Mouse (Mus musculus): ENCODE data around the gene Trim14.

The Trim14 gene

DNA sequence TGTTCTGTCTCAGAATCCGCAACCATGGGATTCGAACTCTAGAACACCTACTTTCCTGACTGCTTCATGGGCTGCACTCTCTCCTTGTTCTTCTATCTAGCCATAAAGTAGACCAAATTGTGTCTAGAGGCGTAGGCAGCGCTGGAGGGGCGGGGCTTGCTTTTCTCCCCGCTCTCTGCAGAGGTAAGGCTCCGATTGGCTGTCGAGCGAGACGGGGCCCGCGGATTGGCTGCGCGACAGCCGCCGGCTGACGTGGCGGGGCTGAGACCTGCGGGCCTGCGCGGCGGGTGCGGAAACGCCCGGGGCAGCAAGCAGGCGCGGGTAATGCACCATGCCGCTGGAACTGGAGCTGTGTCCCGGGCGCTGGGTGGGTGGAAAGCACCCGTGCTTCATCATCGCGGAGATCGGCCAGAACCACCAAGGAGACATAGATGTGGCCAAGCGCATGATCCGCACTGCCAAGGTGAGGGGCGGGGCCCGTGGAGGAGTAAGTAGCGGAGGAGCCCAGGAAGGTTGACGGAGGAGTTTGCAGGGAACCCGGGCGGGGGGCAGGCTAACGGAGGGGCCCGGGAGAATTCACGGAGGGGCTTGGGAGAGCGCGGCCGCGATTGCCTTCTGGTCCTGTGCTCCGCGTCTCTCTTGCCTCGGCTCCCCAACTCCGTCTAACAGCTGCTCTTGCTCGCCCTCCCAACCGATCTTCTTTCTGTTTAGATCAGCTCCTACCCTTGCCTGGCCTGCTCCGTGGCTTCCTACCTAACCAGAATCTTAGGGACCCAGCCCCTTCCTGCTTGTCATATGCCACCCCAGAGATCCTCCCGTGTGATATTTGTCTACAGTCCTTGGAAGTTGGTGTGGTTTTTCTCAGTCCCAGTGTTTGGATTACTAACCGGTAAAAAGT lies 46.7 kb downstream of the Trim14 start, which contains the start of gene Nans:
Nans (plus strand) TSS at position 221 of the 898 bp plus-strand sequence.
- in situ Hi-C loops (cut with MboI, MseI), result no loop called here

DNA sequence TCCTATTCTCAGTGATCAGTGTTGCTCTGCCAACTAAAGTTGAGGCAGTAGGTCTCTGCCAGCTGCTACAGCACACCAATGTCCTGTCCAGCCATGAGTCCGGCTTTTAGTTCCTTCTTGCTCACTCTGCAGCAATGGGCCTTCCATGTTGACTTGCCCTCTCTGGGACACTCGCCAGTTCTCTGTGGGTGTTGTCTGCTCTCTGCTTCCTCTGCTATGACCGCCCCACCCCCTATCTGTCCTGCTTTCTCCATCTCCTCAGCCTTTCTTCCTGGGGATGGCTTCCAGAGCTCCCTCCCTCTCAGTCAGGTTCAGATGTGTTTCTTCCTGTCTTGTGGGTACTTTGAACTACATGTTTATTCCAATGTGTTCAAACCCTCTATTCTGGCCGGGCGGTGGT lies 48.6 kb downstream of the Trim14 start:
- in situ Hi-C loops (cut with MboI, MseI), result no loop called here

DNA sequence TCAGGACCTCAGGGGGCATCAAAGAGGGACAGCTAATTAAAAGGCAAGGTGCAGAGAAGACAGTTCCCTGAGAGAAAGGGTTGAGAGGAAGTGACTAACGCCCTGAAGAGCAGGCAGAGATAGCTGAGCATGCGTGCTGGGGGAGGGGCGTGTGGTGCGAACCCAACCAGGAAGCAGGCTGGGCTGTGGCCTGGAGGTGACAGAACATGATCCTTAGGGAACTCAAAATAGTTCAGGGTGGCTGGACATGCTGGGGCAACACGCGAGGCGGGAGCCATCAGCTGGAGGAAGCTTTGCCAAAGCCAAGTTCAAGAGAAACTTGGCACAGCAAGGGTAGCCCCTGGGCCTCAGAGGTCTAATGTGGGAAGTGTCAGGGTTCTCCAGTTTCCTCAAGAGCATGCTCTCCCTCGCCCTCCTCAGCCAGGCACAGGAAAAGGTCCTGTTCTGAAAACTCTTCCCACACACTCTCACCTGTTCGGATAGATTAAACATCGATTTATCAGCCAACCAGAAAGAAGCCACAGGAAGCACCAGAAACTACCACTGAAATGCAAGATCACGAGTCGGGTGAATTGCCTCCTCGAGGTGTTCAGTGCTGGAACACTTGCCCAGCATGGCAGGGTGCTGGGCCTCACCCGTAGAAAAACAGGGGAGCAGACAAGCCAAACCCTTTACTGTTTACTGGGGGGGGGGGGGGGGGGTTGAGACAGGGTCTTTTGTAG lies 50.1 kb downstream of the Trim14 start:
- in situ Hi-C loops (cut with MboI, MseI), result no loop called here

DNA sequence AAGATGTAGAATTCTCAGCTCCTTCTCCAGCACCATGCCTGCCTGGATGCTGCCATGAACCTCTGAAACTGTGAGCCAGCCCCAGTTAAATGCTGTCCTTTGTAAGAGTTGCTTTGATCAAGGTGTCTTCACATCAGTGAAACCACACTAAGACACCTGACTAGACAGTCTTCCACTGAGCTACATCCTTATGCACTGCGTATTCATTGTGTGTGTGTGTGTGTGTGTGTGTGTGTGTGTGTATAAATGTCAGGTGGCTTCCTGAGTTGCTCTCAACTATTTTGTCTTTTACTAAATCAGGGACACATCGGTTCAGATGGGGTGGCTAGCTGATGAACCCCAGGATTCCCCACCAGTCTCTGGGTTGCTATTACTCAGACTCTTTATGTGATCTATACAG lies 56.9 kb downstream of the Trim14 start:
- in situ Hi-C loops (cut with MboI, MseI), result loop anchor here in 1 of 2 experiments (10.0 kb wide), 1 partner anchor 94 kb away; the partner anchor contains the start of gene Trmo

GRCm38 (mm10) chr4:46475101-46475500 lies 60.8 kb downstream of the Trim14 start:
- in situ Hi-C loops (cut with MboI, MseI), result loop anchor here in 1 of 2 experiments (10.0 kb wide), 1 partner anchor 90 kb away; the partner anchor contains the start of gene Trmo

- in situ Hi-C loops (cut with MboI, MseI), result no loop called here
Observed at GRCm38 (mm10) chr4:46465740-46466139, 70.2 kb downstream of the Trim14 start.

GRCm38 (mm10) chr4:46463130-46463830 lies 72.7 kb downstream of the Trim14 start:
- in situ Hi-C loops (cut with MboI, MseI), result no loop called here

DNA sequence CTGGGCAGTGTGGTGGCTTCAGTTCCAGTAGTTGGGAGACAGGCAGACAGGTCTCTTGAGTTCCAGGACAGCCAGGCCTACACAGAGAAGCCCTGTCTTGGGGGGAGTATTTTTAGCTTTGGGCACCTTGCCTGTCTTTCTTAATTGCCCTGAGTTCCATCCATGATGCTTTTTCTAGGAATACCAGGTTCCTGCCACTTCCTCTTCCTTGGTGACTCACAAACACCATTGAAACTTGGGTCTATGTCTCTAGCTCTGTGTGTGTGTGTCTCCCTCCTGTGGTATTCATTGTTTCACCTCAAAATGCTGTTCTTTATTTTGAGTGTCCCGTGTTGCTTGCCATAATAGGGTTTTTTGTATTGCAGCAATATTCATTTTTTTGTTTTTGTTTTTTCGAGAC lies 77.5 kb downstream of the Trim14 start:
- in situ Hi-C loops (cut with MboI, MseI), result no loop called here

DNA sequence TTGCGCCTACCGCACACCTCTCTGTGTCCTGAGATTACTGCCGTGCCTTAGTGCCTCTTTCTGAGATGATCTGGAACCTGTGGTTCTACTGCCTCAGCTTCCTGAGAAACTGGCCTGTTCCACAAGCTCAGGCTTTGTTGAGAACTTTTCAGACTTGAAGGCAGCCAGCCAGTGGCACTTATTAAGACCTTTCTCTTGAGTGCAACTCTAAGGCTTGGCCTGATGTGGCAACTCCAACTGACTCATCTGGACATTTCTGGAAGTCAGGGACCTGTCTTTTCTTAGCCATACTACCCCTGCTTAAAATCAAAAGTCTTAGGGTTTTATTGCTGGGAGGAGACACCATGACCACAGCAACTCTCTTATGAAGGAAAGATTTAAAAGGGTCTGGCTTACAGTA lies 78.8 kb downstream of the Trim14 start:
- in situ Hi-C loops (cut with MboI, MseI), result no loop called here

- in situ Hi-C loops (cut with MboI, MseI), result no loop called here
Observed at GRCm38 (mm10) chr4:46456762-46457161, 79.2 kb downstream of the Trim14 start.

GRCm38 (mm10) chr4:46454097-46454864 lies 81.7 kb downstream of the Trim14 start:
- in situ Hi-C loops (cut with MboI, MseI), result no loop called here

- in situ Hi-C loops (cut with MboI, MseI), result no loop called here
Observed at GRCm38 (mm10) chr4:46452855-46453719, 82.9 kb downstream of the Trim14 start.

DNA sequence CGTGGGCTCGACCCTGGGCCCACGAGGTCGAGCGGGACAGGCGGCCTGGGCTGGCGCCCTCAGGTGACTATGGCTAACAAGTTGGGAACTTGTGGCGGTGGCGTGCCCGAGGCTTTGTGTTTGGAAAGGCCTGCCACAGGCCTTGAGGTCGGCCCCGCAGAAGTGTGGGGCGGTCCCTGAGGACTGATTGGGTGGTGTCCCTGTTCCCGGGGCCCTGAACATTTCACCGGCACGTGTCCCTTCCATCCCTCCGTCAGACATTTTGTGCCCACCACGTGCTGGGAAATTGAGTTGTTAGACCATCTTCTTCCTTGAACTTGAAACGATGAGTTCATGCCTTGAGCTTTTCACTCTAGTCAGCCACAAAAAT lies 83.5 kb downstream of the Trim14 start:
- in situ Hi-C loops (cut with MboI, MseI), result no loop called here

GRCm38 (mm10) chr4:46451758-46452480 lies 84.0 kb downstream of the Trim14 start:
- in situ Hi-C loops (cut with MboI, MseI), result no loop called here

- in situ Hi-C loops (cut with MboI, MseI), result no loop called here
Observed at GRCm38 (mm10) chr4:46451240-46451757, 84.6 kb downstream of the Trim14 start.

DNA sequence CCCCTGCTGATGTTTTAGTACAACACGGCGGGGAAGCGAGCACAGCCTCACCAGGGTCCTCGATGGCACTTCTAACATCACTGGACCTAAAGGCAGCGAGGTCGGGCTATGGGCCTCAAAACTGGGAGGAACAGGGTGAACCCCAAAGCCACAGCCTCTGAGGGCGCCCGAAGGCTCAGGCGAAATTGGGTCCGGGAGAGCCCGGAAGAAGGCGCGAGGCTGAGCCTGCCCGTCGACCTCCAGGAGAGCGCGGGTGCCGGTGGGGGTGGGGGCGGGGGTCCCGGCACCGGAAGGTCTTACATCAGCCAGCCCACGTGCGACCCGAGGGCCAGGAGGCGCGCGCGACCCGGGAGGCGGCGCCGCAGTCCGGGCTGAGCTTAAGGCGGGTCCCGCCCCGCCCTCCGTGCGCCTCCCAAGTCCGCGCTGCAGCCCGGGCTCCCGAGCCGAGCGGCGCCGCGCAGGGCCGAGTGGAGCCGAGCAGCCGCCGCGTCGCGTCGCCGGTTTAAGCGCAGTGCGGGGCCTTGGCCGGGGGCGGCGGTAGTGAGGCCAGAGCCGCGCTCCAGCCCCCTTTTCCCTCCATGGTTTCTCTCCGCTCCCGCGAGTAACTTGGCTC lies 85.3 kb downstream of the Trim14 start, which contains the start of gene Anp32b:
Anp32b (plus strand) TSS at position 384 of the 613 bp plus-strand sequence.
- in situ Hi-C loops (cut with MboI, MseI), result no loop called here

- in situ Hi-C loops (cut with MboI, MseI), result no loop called here
Observed at GRCm38 (mm10) chr4:46450020-46450518, 85.9 kb downstream of the Trim14 start.

DNA sequence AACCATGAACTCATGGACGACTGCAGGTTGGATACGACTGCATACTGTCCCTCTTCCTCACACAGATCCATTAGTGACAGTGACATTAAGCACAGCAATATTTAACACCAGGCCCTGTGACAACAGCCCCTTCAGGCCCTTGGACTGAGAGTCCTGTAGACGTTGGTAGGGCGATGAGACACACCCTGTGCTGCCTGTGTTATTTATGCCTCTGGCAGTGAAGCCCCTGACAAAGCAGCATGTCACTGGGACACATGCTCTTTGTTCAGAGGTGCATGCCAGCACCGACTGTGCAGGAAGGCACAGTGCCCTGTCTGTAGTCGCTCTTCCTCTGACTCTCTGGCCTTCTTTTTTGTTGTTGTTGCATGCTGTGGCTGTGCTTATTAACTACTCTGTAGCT lies 87.1 kb downstream of the Trim14 start:
- in situ Hi-C loops (cut with MboI, MseI), result loop anchor here (5.0 to 10.0 kb wide), 2 partner anchors 52 to 64 kb away; partner anchors contain the start of gene Trmo (in 1 of the 2)

Data from T-helper 17 cell (primary cell).